ENCODE assay signal across 8 mouse cellular contexts in genomic region chr17:34028501-34029149, GRCm38 (mm10). TPM values are rescaled to one million over a fixed set of nuclear protein-coding genes. Genes with fewer than 3 reads are reported as not detected.
DNase-seq lines count a peak whose midpoint lies in the region; ATAC-seq and TF ChIP-seq lines count a peak whose summit lies in the region.

No protein-coding gene starts in this region.

- DNase-seq in adrenal gland, adult 2 months: peak; percentile 17
- DNase-seq in adrenal gland, postnatal 4 days (ENCODE audit: low spot score in 2 of 2): no peak
- DNase-seq in lung, adult 18-20 months: no peak
- no peak for DNase-seq in hindbrain, embryonic 14.5 days (ENCODE audit: low spot score)
- no peak for DNase-seq in midbrain, postnatal 0 days (ENCODE audit: low spot score)
- DNase-seq in frontal cortex, postnatal 36 days (ENCODE audit: low spot score in 2 of 2): no peak

- no peak for ATAC-seq in lung, embryonic 16.5 days (ENCODE audit: low read depth)
- no peak for ATAC-seq in hindbrain, embryonic 14.5 days (ENCODE audit: low FRiP score)
- ATAC-seq in midbrain, postnatal 0 days (ENCODE audit: low FRiP score): no peak
- no peak for ATAC-seq in frontal cortex, adult (ENCODE audit: low TSS enrichment)

- H3K36me3 ChIP-seq in lung, embryonic 16.5 days (ENCODE audit: control insufficient read depth, insufficient read depth, low read length): peaks cover 17% of the 10 kb centered on the region
- peaks cover 23% of the 10 kb centered on the region for H3K36me3 ChIP-seq in hindbrain, embryonic 14.5 days (replicated peaks; ENCODE audit: control insufficient read depth, insufficient read depth)
- peaks cover 16% of the 10 kb centered on the region for H3K36me3 ChIP-seq in midbrain, postnatal 0 days (ENCODE audit: insufficient read depth, low read length)

- TF ChIP-seq CTCF in midbrain, postnatal 0 days (IDR thresholded peaks at IDR 0.05): no peak

- H3K27ac ChIP-seq in lung, embryonic 16.5 days (ENCODE audit: low read length): peak overlapping the region; percentile 40
- peak overlapping the region; percentile 81 for H3K27ac ChIP-seq in hindbrain, embryonic 14.5 days
- peak overlapping the region; percentile 77; the same call in 1 of the 2 replicates for H3K27ac ChIP-seq in midbrain, postnatal 0 days (ENCODE audit: low read depth, low read length)

- H3K4me3 ChIP-seq in lung, embryonic 16.5 days (ENCODE audit: low read length): no peak overlapping the region
- peak overlapping the region; percentile 57 for H3K4me3 ChIP-seq in hindbrain, embryonic 14.5 days (replicated peaks; ENCODE audit: low read length)
- H3K4me3 ChIP-seq in midbrain, postnatal 0 days (ENCODE audit: low read depth, low read length): no peak overlapping the region

- H3K9me3 ChIP-seq in lung, embryonic 16.5 days (ENCODE audit: control insufficient read depth, low read length): no peaks in the 10 kb centered on the region
- H3K9me3 ChIP-seq in hindbrain, embryonic 14.5 days (ENCODE audit: control insufficient read depth, low read length): no peaks in the 10 kb centered on the region
- H3K9me3 ChIP-seq in midbrain, postnatal 0 days (ENCODE audit: low read length): no peaks in the 10 kb centered on the region

- H3K9ac ChIP-seq in lung, embryonic 16.5 days (ENCODE audit: low read length): no peak overlapping the region
- no peak overlapping the region for H3K9ac ChIP-seq in hindbrain, embryonic 14.5 days
- 0 out of 2 replicates have a peak overlapping the region, but pooled peaks have one; percentile 19 for H3K9ac ChIP-seq in midbrain, postnatal 0 days (replicated peaks; ENCODE audit: low read length, poor library complexity, severe bottlenecking)

- WGBS in lung, embryonic 16.5 days: 71% methylated on average over 17 of the region's 17 CpGs
- 47% methylated on average over 17 of the region's 17 CpGs for WGBS in hindbrain, embryonic 14.5 days
- WGBS in midbrain, postnatal 0 days: 45% methylated on average over 17 of the region's 17 CpGs

- H3K4me1 ChIP-seq in lung, embryonic 16.5 days (replicated peaks; ENCODE audit: control insufficient read depth, insufficient read depth, low read length): peaks cover 58% of the 10 kb centered on the region
- H3K4me1 ChIP-seq in hindbrain, embryonic 14.5 days (replicated peaks; ENCODE audit: control insufficient read depth, insufficient read depth, low read length): peaks cover 64% of the 10 kb centered on the region
- peaks cover 42% of the 10 kb centered on the region for H3K4me1 ChIP-seq in midbrain, postnatal 0 days (ENCODE audit: insufficient read depth, low read length)

- no peaks in the 10 kb centered on the region for H3K27me3 ChIP-seq in lung, embryonic 16.5 days (ENCODE audit: control insufficient read depth, insufficient read depth, low read depth, low read length)
- H3K27me3 ChIP-seq in hindbrain, embryonic 14.5 days (ENCODE audit: control insufficient read depth, insufficient read depth, low read length): no peaks in the 10 kb centered on the region
- no peaks in the 10 kb centered on the region for H3K27me3 ChIP-seq in midbrain, postnatal 0 days (ENCODE audit: insufficient read depth, low read length)

- H3K4me2 ChIP-seq in lung, embryonic 16.5 days (ENCODE audit: low read depth, low read length): peak overlapping the region; percentile 95; the same call in 1 of the 2 replicates
- H3K4me2 ChIP-seq in hindbrain, embryonic 14.5 days (replicated peaks): peak overlapping the region; percentile 83
- peak overlapping the region; percentile 97 for H3K4me2 ChIP-seq in midbrain, postnatal 0 days (ENCODE audit: low read depth, low read length, poor library complexity, severe bottlenecking)

RNA-seq across cellular contexts. Expression of gene H2-Ke6, which starts 0.8 kb away (rescaled TPM):
- total RNA-seq in adrenal gland, adult 2 months (2021): 100 to 1,000 TPM; 252 to 263 TPM
- 362 and 465 TPM in 2 replicates for polyA plus RNA-seq in adrenal gland, adult 2 months (2012; rRNA removed)
- 100 to 1,000 TPM; 135 to 144 TPM for total RNA-seq in adrenal gland, postnatal 4 days (2021)
- 40.9 and 41.6 TPM in 2 replicates for polyA plus RNA-seq in lung, embryonic 16.5 days (2015; fragmentation: Nextera tagmentation; extraction: Ambion mirVana)
- polyA plus RNA-seq in hindbrain, embryonic 14.5 days (2014; fragmentation: Nextera tagmentation; extraction: Ambion mirVana): 64.3 and 67.3 TPM in 2 replicates
- 58.4 and 67.6 TPM in 2 replicates for total RNA-seq in midbrain, postnatal 0 days (2014; rRNA removed)
- 53.6 and 54.7 TPM in 2 replicates for polyA plus RNA-seq in midbrain, postnatal 0 days (2015; fragmentation: Nextera tagmentation; extraction: Ambion mirVana)

RNA-seq across cellular contexts. Expression of gene Slc39a7, which starts 2.9 kb away (rescaled TPM):
- 100 to 1,000 TPM; 156 to 217 TPM for total RNA-seq in adrenal gland, adult 2 months (2021)
- 291 and 321 TPM in 2 replicates for polyA plus RNA-seq in adrenal gland, adult 2 months (2012; rRNA removed)
- total RNA-seq in adrenal gland, postnatal 4 days (2021): 100 to 1,000 TPM; 145 to 156 TPM
- polyA plus RNA-seq in lung, embryonic 16.5 days (2015; fragmentation: Nextera tagmentation; extraction: Ambion mirVana): 188 and 191 TPM in 2 replicates
- 87.1 and 97.0 TPM in 2 replicates for polyA plus RNA-seq in hindbrain, embryonic 14.5 days (2014; fragmentation: Nextera tagmentation; extraction: Ambion mirVana)
- 170 and 229 TPM in 2 replicates for total RNA-seq in midbrain, postnatal 0 days (2014; rRNA removed)
- 152 and 156 TPM in 2 replicates for polyA plus RNA-seq in midbrain, postnatal 0 days (2015; fragmentation: Nextera tagmentation; extraction: Ambion mirVana)

RNA-seq across cellular contexts. Expression of gene Rxrb, which starts 3.0 kb away (rescaled TPM):
- 10 to 100 TPM; 47.5 to 54.9 TPM for total RNA-seq in adrenal gland, adult 2 months (2021)
- polyA plus RNA-seq in adrenal gland, adult 2 months (2012; rRNA removed): 150 and 161 TPM in 2 replicates
- total RNA-seq in adrenal gland, postnatal 4 days (2021): 10 to 100 TPM; 74.5 to 78.0 TPM
- 49.6 and 49.9 TPM in 2 replicates for polyA plus RNA-seq in lung, embryonic 16.5 days (2015; fragmentation: Nextera tagmentation; extraction: Ambion mirVana)
- polyA plus RNA-seq in hindbrain, embryonic 14.5 days (2014; fragmentation: Nextera tagmentation; extraction: Ambion mirVana): 32.2 and 34.5 TPM in 2 replicates
- total RNA-seq in midbrain, postnatal 0 days (2014; rRNA removed): 53.6 and 61.2 TPM in 2 replicates
- 52.7 and 53.7 TPM in 2 replicates for polyA plus RNA-seq in midbrain, postnatal 0 days (2015; fragmentation: Nextera tagmentation; extraction: Ambion mirVana)

RNA-seq across cellular contexts. Expression of gene Ring1, which starts 4.1 kb away (rescaled TPM):
- 10 to 100 TPM; 41.4 to 57.0 TPM for total RNA-seq in adrenal gland, adult 2 months (2021)
- polyA plus RNA-seq in adrenal gland, adult 2 months (2012; rRNA removed): 70.0 and 92.4 TPM in 2 replicates
- 10 to 100 TPM; 49.0 to 54.3 TPM for total RNA-seq in adrenal gland, postnatal 4 days (2021)
- 15.0 and 15.2 TPM in 2 replicates for polyA plus RNA-seq in lung, embryonic 16.5 days (2015; fragmentation: Nextera tagmentation; extraction: Ambion mirVana)
- polyA plus RNA-seq in hindbrain, embryonic 14.5 days (2014; fragmentation: Nextera tagmentation; extraction: Ambion mirVana): 6.3 and 7.8 TPM in 2 replicates
- total RNA-seq in midbrain, postnatal 0 days (2014; rRNA removed): 19.5 and 23.4 TPM in 2 replicates
- 17.3 and 19.5 TPM in 2 replicates for polyA plus RNA-seq in midbrain, postnatal 0 days (2015; fragmentation: Nextera tagmentation; extraction: Ambion mirVana)

RNA-seq across cellular contexts. Expression of gene Col11a2, which starts 10.6 kb away (rescaled TPM):
- 1 to 10 TPM; 1.0 to 1.1 TPM for total RNA-seq in adrenal gland, adult 2 months (2021)
- polyA plus RNA-seq in adrenal gland, adult 2 months (2012; rRNA removed): 0.35 and 1.7 TPM in 2 replicates
- 1 to 10 TPM; 3.1 to 6.4 TPM for total RNA-seq in adrenal gland, postnatal 4 days (2021)
- polyA plus RNA-seq in lung, embryonic 16.5 days (2015; fragmentation: Nextera tagmentation; extraction: Ambion mirVana): 2.6 and 3.7 TPM in 2 replicates
- polyA plus RNA-seq in hindbrain, embryonic 14.5 days (2014; fragmentation: Nextera tagmentation; extraction: Ambion mirVana): 2.7 and 3.4 TPM in 2 replicates
- 17.9 and 24.3 TPM in 2 replicates for total RNA-seq in midbrain, postnatal 0 days (2014; rRNA removed)
- polyA plus RNA-seq in midbrain, postnatal 0 days (2015; fragmentation: Nextera tagmentation; extraction: Ambion mirVana): 4.1 and 4.6 TPM in 2 replicates
